Mouse (Mus musculus): ENCODE data around the gene Fmo1. TPM values are rescaled to one million over a fixed set of nuclear protein-coding genes. Genes with fewer than 3 reads are reported as not detected.

Fmo1 gene
- total RNA-seq, 1 experiment: 0.36 TPM

GRCm38 (mm10) chr1:162838976-162839375 lies 27.4 kb downstream of the Fmo1 start:
- H3K27ac ChIP-seq (ENCODE audit: insufficient read depth, low read depth, low read length, poor library complexity, severe bottlenecking): no peak overlapping the region
- H3K9me3 ChIP-seq (ENCODE audit: control insufficient read depth, insufficient read depth, low read depth, low read length): no peaks in the 10 kb centered on the region
- no peak overlapping the region for H3K4me3 ChIP-seq (ENCODE audit: insufficient read depth in 1 of 2, low read depth in 1 of 2, low read length in 2 of 2, poor library complexity in 1 of 2, severe bottlenecking in 1 of 2)
- H3K36me3 ChIP-seq (ENCODE audit: control insufficient read depth, insufficient read depth, low read length, poor library complexity, severe bottlenecking): no peaks in the 10 kb centered on the region
- H3K9ac ChIP-seq (ENCODE audit: insufficient read depth, low read depth, low read length, poor library complexity, severe bottlenecking): no peak overlapping the region
- TF ChIP-seq HCFC1 (IDR thresholded peaks at IDR 0.05; ENCODE audit: borderline replicate concordance, insufficient read depth, low read length) (no peak), CHD2 (IDR thresholded peaks at IDR 0.05; ENCODE audit: low read depth, low read length) (no peak), MAFK (IDR thresholded peaks at IDR 0.05; ENCODE audit: insufficient read depth, low read depth, low read length) (no peak), ZC3H11A (IDR thresholded peaks at IDR 0.05; ENCODE audit: borderline replicate concordance, low read depth, low read length) (no peak), ZNF384 (IDR thresholded peaks at IDR 0.05; ENCODE audit: low read depth, low read length) (no peak)
- in situ Hi-C loops (cut with MboI; ENCODE audit: low sequenced_read_pairs in 2 of 2, unreplicated experiment in 2 of 2): no loop called here
- no peaks in the 10 kb centered on the region for H3K4me1 ChIP-seq (ENCODE audit: control insufficient read depth in 2 of 2, insufficient read depth in 2 of 2, low read length in 2 of 2, poor library complexity in 1 of 2)
- no peak for DNase-seq (ENCODE audit: low read depth, low spot score)

- Histone ChIP-seq H3K4me3 (ENCODE audit: insufficient read depth in 1 of 2, low read depth in 1 of 2, low read length in 2 of 2, poor library complexity in 1 of 2, severe bottlenecking in 1 of 2) (no peak overlapping the region), H3K36me3 (ENCODE audit: control insufficient read depth, insufficient read depth, low read length, poor library complexity, severe bottlenecking) (no peaks in the 10 kb centered on the region)
- TF ChIP-seq CHD2 (IDR thresholded peaks at IDR 0.05; ENCODE audit: low read depth, low read length) (no peak), ZNF384 (IDR thresholded peaks at IDR 0.05; ENCODE audit: low read depth, low read length) (no peak), HCFC1 (IDR thresholded peaks at IDR 0.05; ENCODE audit: borderline replicate concordance, insufficient read depth, low read length) (no peak), ZC3H11A (IDR thresholded peaks at IDR 0.05; ENCODE audit: borderline replicate concordance, low read depth, low read length) (no peak), MAFK (IDR thresholded peaks at IDR 0.05; ENCODE audit: insufficient read depth, low read depth, low read length) (no peak)
These were observed 32.1 kb downstream of the Fmo1 start for GRCm38 (mm10) chr1:162834342-162834741.

DNA sequence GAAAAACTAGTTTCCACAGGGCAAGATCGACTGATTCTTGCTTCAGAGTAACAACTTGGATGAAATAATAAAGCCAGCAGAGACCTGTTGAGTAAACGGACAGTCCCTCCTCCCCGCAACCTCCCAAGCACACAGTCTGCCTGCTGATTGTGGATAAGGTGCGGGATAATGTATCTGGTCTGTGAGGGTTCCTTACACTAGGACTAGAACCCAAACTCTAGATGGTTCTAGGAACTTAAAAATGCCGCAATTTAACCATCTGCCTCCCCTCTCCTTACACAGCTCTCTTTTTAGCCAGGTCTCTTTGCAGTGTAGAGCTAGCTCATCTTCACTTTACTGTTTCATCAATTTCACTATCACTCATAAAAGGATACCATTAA lies 33.8 kb downstream of the Fmo1 start:
- H3K36me3 ChIP-seq (ENCODE audit: control insufficient read depth, insufficient read depth, low read length, poor library complexity, severe bottlenecking): no peaks in the 10 kb centered on the region
- no peak overlapping the region for H3K27ac ChIP-seq (ENCODE audit: insufficient read depth, low read depth, low read length, poor library complexity, severe bottlenecking)
- peaks cover 0 to 2% of the 10 kb centered on the region in 2 experiments; a peak in 2 of 4 replicates for H3K4me1 ChIP-seq (ENCODE audit: control insufficient read depth in 2 of 2, insufficient read depth in 2 of 2, low read length in 2 of 2, poor library complexity in 1 of 2)
- in situ Hi-C loops (cut with MboI; ENCODE audit: low sequenced_read_pairs in 2 of 2, unreplicated experiment in 2 of 2): no loop called here
- H3K4me3 ChIP-seq (ENCODE audit: insufficient read depth in 1 of 2, low read depth in 1 of 2, low read length in 2 of 2, poor library complexity in 1 of 2, severe bottlenecking in 1 of 2): no peak overlapping the region
- no peak for DNase-seq (ENCODE audit: low read depth, low spot score)
- H3K9ac ChIP-seq (ENCODE audit: insufficient read depth, low read depth, low read length, poor library complexity, severe bottlenecking): no peak overlapping the region
- no peaks in the 10 kb centered on the region for H3K9me3 ChIP-seq (ENCODE audit: control insufficient read depth, insufficient read depth, low read depth, low read length)
- no peak for TF ChIP-seq MAFK (IDR thresholded peaks at IDR 0.05; ENCODE audit: insufficient read depth, low read depth, low read length)
- TF ChIP-seq HCFC1 (IDR thresholded peaks at IDR 0.05; ENCODE audit: borderline replicate concordance, insufficient read depth, low read length): no peak
- no peak for TF ChIP-seq ZC3H11A (IDR thresholded peaks at IDR 0.05; ENCODE audit: borderline replicate concordance, low read depth, low read length)
- TF ChIP-seq CHD2 (IDR thresholded peaks at IDR 0.05; ENCODE audit: low read depth, low read length): no peak
- no peak for TF ChIP-seq ZNF384 (IDR thresholded peaks at IDR 0.05; ENCODE audit: low read depth, low read length)

More at GRCm38 (mm10) chr1:162834342-162834741, 32.1 kb downstream of the Fmo1 start:
- peaks cover 0 to 2% of the 10 kb centered on the region in 2 experiments; a peak in 2 of 4 replicates for H3K4me1 ChIP-seq (ENCODE audit: control insufficient read depth in 2 of 2, insufficient read depth in 2 of 2, low read length in 2 of 2, poor library complexity in 1 of 2)
- H3K27ac ChIP-seq (ENCODE audit: insufficient read depth, low read depth, low read length, poor library complexity, severe bottlenecking): no peak overlapping the region
- no peak overlapping the region for H3K9ac ChIP-seq (ENCODE audit: insufficient read depth, low read depth, low read length, poor library complexity, severe bottlenecking)
- in situ Hi-C loops (cut with MboI; ENCODE audit: low sequenced_read_pairs in 2 of 2, unreplicated experiment in 2 of 2): no loop called here
- H3K9me3 ChIP-seq (ENCODE audit: control insufficient read depth, insufficient read depth, low read depth, low read length): no peaks in the 10 kb centered on the region
- DNase-seq (ENCODE audit: low read depth, low spot score): no peak

DNA sequence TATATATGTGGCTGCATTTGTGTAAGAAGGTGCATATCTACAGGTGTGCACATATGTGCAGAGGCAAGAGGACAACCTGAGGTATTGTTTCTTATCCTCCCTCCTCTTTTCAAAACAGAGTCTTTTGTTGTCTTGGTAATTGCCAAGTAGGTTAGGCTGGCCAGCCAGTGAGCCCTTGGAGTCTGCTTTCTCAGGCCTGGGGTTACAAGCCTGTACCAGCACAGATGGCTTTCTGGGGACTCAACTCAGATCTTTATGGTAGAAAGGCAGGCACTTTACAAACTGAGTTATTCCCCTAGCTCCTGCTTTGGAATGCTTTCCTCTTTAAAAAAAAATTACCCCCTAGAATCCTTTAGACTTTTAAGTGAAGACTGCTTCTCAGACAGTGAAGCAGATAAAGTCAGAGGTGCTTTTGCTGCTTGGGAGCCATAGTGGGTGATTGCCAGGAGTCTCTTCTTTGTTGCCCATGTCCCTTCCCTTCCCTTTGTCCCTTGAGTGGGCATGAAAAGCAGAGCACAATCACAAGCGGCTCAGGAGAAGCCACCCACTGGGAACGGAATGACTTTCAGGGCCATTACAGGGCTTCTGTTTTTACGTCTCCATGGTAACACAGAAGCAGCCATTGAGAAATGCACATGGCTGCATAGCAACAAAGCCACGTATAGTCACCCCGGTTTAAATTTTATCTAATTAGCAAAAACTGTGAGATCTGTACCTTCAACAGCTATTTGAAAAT lies 34.4 kb downstream of the Fmo1 start:
- H3K4me3 ChIP-seq (ENCODE audit: insufficient read depth in 1 of 2, low read depth in 1 of 2, low read length in 2 of 2, poor library complexity in 1 of 2, severe bottlenecking in 1 of 2): no peak overlapping the region
- peaks cover 0 to 2% of the 10 kb centered on the region in 2 experiments; a peak in 2 of 4 replicates for H3K4me1 ChIP-seq (ENCODE audit: control insufficient read depth in 2 of 2, insufficient read depth in 2 of 2, low read length in 2 of 2, poor library complexity in 1 of 2)
- in situ Hi-C loops (cut with MboI; ENCODE audit: low sequenced_read_pairs in 2 of 2, unreplicated experiment in 2 of 2): no loop called here
- no peak overlapping the region for H3K9ac ChIP-seq (ENCODE audit: insufficient read depth, low read depth, low read length, poor library complexity, severe bottlenecking)
- no peaks in the 10 kb centered on the region for H3K9me3 ChIP-seq (ENCODE audit: control insufficient read depth, insufficient read depth, low read depth, low read length)
- TF ChIP-seq HCFC1 (IDR thresholded peaks at IDR 0.05; ENCODE audit: borderline replicate concordance, insufficient read depth, low read length) (no peak), ZNF384 (IDR thresholded peaks at IDR 0.05; ENCODE audit: low read depth, low read length) (no peak), CHD2 (IDR thresholded peaks at IDR 0.05; ENCODE audit: low read depth, low read length) (no peak), MAFK (IDR thresholded peaks at IDR 0.05; ENCODE audit: insufficient read depth, low read depth, low read length) (no peak), ZC3H11A (IDR thresholded peaks at IDR 0.05; ENCODE audit: borderline replicate concordance, low read depth, low read length) (no peak)
- H3K36me3 ChIP-seq (ENCODE audit: control insufficient read depth, insufficient read depth, low read length, poor library complexity, severe bottlenecking): no peaks in the 10 kb centered on the region
- peak; percentile 45 for DNase-seq (ENCODE audit: low read depth, low spot score)
- no peak overlapping the region for H3K27ac ChIP-seq (ENCODE audit: insufficient read depth, low read depth, low read length, poor library complexity, severe bottlenecking)

Measured in ES-E14 (cell line).